Mouse (Mus musculus): ENCODE results near the gene Cd44.

Cd44 gene

GRCm38 (mm10) chr2:102820790-102821189, 80.7 kb downstream of the Cd44 start:
- DNase-seq (ENCODE audit: low spot score in 2 of 2), result no peak

- peak in 1 of 2 experiments; percentile 21 for DNase-seq (ENCODE audit: low spot score in 2 of 2)
Observed at GRCm38 (mm10) chr2:102820225-102820711, 81.2 kb downstream of the Cd44 start.

- DNase-seq (ENCODE audit: low spot score in 2 of 2), result no peak
Observed at GRCm38 (mm10) chr2:102815289-102815809, 86.1 kb downstream of the Cd44 start.

- DNase-seq (ENCODE audit: low spot score in 2 of 2), result no peak
Observed at GRCm38 (mm10) chr2:102812756-102813155, 88.7 kb downstream of the Cd44 start.

- DNase-seq (ENCODE audit: low spot score in 2 of 2), result no peak
Observed at GRCm38 (mm10) chr2:102809436-102809835, 92.0 kb downstream of the Cd44 start.

- no peak for DNase-seq (ENCODE audit: low spot score in 2 of 2)
Observed at GRCm38 (mm10) chr2:102807633-102808032, 93.8 kb downstream of the Cd44 start.

- DNase-seq (ENCODE audit: low spot score in 2 of 2), result no peak
Observed at GRCm38 (mm10) chr2:102805761-102806496, 95.5 kb downstream of the Cd44 start.

- no peak for DNase-seq (ENCODE audit: low spot score in 2 of 2)
Observed at GRCm38 (mm10) chr2:102805283-102805682, 96.2 kb downstream of the Cd44 start.

GRCm38 (mm10) chr2:102804109-102804508, 97.4 kb downstream of the Cd44 start:
- DNase-seq (ENCODE audit: low spot score in 2 of 2), result no peak

- no peak for DNase-seq (ENCODE audit: low spot score in 2 of 2)
Observed at GRCm38 (mm10) chr2:102801899-102802298, 99.6 kb downstream of the Cd44 start.

GRCm38 (mm10) chr2:102798149-102798548, 103.3 kb downstream of the Cd44 start:
- no peak for DNase-seq (ENCODE audit: low spot score in 2 of 2)

- no peak for DNase-seq (ENCODE audit: low spot score in 2 of 2)
Observed at GRCm38 (mm10) chr2:102795034-102795433, 106.4 kb downstream of the Cd44 start.

GRCm38 (mm10) chr2:102792804-102793203, 108.7 kb downstream of the Cd44 start:
- no peak for DNase-seq (ENCODE audit: low spot score in 2 of 2)

- no peak for DNase-seq (ENCODE audit: low spot score in 2 of 2)
Observed at GRCm38 (mm10) chr2:102791641-102792040, 109.8 kb downstream of the Cd44 start.

- DNase-seq (ENCODE audit: low spot score in 2 of 2), result no peak
Observed at GRCm38 (mm10) chr2:102785696-102786095, 115.8 kb downstream of the Cd44 start.

GRCm38 (mm10) chr2:102782751-102783150, 118.7 kb downstream of the Cd44 start:
- DNase-seq (ENCODE audit: low spot score in 2 of 2), result no peak

- DNase-seq (ENCODE audit: low spot score in 2 of 2), result no peak
Observed at GRCm38 (mm10) chr2:102778208-102778607, 123.3 kb downstream of the Cd44 start.

- DNase-seq (ENCODE audit: low spot score in 2 of 2), result no peak
Observed at GRCm38 (mm10) chr2:102775561-102775960, 125.9 kb downstream of the Cd44 start.

- DNase-seq (ENCODE audit: low spot score in 2 of 2), result no peak
Observed at GRCm38 (mm10) chr2:102774700-102775099, 126.8 kb downstream of the Cd44 start.

- DNase-seq (ENCODE audit: low spot score in 2 of 2), result no peak
Observed at GRCm38 (mm10) chr2:102772276-102772675, 129.2 kb downstream of the Cd44 start.

- DNase-seq (ENCODE audit: low spot score in 2 of 2), result no peak
Observed at GRCm38 (mm10) chr2:102771304-102771703, 130.2 kb downstream of the Cd44 start.

GRCm38 (mm10) chr2:102768267-102768666, 133.2 kb downstream of the Cd44 start:
- no peak for DNase-seq (ENCODE audit: low spot score in 2 of 2)

- no peak for DNase-seq (ENCODE audit: low spot score in 2 of 2)
Observed at GRCm38 (mm10) chr2:102764602-102765374, 136.7 kb downstream of the Cd44 start.

All from cerebellum, postnatal 4 days (tissue).